Mouse (Mus musculus) ES-Bruce4 (cell line): ENCODE results near the gene Gm28305.

Experiments used
- CTCF ChIP-seq: IDR thresholded peaks from one replicate; pipeline ENCODE4 v1.8.1; 2011; ENCODE audit warnings: low read depth, low read length
- EP300 ChIP-seq: IDR thresholded peaks from 2 replicates; pipeline ENCODE4 v1.6.1; 2011; ENCODE audit warnings: low read depth, low read length; ENCODE audit not compliant: insufficient read depth
- POLR2A ChIP-seq: IDR thresholded peaks from one replicate; pipeline ENCODE4 v1.8.1; 2011; ENCODE audit warnings: low read length; ENCODE audit not compliant: insufficient read depth

- TF ChIP-seq POLR2A (no peak), CTCF (no peak), EP300 (no peak)
Measured at GRCm38 (mm10) chr9:104101458-104101857, 61.0 kb downstream of the Gm28305 start.
